Mouse (Mus musculus) heart, postnatal 36 days (tissue): Measurements from ENCODE around the gene Atf6. TPM values are rescaled to one million over a fixed set of nuclear protein-coding genes. Genes with fewer than 3 reads are reported as not detected.

ENCODE experiments used
- DNase-seq, 2 experiments: peaks; one replicate each; pipeline ENCODE4 v3.0.0; 2021 to 2022
- intact Hi-C: fragments of 180-260 bp; cut with DNase I; formaldehyde crosslinking; loops from one replicate; pipeline ENCODE4 v1.15.1; 2025
- total RNA-seq, 2 experiments: library from RNA; stranded (reverse); gene quantifications; 2 replicates each; pipeline ENCODE4 v1.2.3; 2021

Atf6 gene
- total RNA-seq, 2 experiments from 2014 or later = 63.2 to 71.4 TPM

DNA sequence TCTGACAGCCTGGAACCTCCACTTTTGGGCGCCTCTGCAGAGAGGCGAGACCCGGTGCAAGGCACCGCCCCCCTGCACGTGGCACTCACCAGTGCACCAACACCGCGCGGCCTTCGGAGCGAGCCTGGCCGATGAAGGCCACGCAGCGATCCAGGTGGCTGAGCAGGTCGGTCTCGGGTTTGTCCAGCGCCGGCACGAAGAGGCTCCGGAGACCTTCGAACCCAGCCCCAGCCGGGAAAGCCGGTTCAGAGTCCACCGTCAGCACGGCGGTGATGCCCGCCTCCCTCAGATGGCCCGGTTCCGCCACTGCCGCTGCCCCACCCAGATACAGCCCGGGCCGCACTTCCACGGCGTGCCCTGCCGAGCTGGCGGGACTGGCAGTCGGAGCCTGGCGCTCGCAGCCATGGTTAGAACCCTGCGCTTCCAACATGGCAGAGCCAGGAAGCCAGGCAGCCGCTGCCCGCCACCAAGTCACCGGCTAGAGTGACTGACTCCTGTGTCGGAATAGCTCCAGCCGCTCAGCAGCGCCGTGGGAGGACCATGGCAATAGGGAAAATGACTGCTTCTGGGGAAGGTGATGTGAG is 17.5 kb upstream of the Atf6 start, which contains the start of the genes Gm26620 and Dusp12:
Gene Gm26620 (plus strand): TSS at position 88 of the 584 bp plus-strand sequence.
Gene Dusp12 (minus strand): TSS at position 563 of the 584 bp plus-strand sequence.
- intact Hi-C loops = no loop called here
- peak; percentile 79 to 82 for DNase-seq

GRCm38 (mm10) chr1:170884390-170884789 is 16.8 kb upstream of the Atf6 start:
- intact Hi-C loops = no loop called here
- no peak for DNase-seq

GRCm38 (mm10) chr1:170882915-170883485 is 15.4 kb upstream of the Atf6 start:
- no peak for DNase-seq
- intact Hi-C loops = no loop called here

DNA sequence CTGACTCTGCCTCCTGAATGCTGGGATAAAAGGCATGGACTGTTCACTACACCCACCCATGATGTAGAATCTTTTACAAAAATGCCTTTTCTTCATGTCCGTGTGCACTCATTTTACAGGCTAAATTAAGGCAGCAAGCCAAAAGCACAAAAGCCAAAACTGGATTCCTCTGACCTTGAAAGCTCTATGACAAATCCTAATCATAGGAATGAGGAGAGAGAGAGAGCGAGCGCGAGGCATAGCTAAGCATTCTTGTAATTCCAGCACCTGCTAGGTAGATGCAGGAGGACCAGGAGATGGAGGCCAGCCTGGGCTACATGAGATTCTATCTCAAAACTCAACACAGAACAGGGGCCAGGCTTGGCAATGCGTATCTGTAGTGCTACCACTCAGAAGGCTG is 9.3 kb upstream of the Atf6 start:
- DNase-seq = no peak
- intact Hi-C loops = no loop called here

GRCm38 (mm10) chr1:170875676-170876075 is 8.1 kb upstream of the Atf6 start:
- intact Hi-C loops = no loop called here
- DNase-seq = no peak

DNA sequence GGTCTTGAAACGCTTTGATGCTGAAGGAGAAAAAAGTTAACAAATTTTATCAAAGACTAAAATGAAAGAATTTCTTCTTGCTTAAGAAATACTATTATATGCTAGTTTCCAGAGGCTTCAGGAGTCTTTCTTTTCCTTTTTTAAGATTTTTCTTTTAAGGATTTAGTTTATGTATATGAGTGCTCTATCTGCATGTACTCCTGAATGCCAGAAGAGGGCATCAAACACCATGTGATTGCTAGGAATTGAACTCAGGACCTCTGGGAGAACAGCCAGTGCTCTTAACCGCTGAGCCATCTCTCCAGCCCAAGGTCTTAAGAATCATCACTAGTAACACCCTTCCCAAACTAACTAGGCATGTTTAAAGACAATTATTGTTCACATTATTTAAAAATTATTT is 4.4 kb upstream of the Atf6 start:
- intact Hi-C loops = no loop called here

GRCm38 (mm10) chr1:170871402-170871801 is 3.8 kb upstream of the Atf6 start:
- intact Hi-C loops = no loop called here
- DNase-seq = no peak

More for the DNA sequence above, 4.4 kb upstream of the Atf6 start:
- DNase-seq = no peak

DNA sequence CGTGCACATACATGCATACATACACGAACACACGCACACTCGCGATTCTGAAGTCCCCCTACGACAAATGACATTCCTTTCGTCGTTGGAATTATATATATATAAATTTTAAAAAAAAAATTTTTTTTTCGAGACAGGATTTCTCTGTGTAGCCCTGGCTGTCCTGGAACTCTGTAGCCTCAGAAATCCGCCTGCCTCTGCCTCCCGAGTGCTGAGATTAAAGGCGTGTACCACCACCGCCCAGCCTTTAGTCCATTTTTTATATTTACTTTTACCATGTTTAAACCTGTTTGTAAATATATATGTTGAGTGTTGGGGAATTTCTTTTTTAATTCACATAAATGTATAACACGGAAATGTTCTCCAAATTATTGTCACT is 1.3 kb upstream of the Atf6 start:
- intact Hi-C loops = loop anchor here (5.0 kb wide), 1 partner anchor 1337 kb away; the partner anchor contains the start of gene Nuf2
- DNase-seq = no peak

DNA sequence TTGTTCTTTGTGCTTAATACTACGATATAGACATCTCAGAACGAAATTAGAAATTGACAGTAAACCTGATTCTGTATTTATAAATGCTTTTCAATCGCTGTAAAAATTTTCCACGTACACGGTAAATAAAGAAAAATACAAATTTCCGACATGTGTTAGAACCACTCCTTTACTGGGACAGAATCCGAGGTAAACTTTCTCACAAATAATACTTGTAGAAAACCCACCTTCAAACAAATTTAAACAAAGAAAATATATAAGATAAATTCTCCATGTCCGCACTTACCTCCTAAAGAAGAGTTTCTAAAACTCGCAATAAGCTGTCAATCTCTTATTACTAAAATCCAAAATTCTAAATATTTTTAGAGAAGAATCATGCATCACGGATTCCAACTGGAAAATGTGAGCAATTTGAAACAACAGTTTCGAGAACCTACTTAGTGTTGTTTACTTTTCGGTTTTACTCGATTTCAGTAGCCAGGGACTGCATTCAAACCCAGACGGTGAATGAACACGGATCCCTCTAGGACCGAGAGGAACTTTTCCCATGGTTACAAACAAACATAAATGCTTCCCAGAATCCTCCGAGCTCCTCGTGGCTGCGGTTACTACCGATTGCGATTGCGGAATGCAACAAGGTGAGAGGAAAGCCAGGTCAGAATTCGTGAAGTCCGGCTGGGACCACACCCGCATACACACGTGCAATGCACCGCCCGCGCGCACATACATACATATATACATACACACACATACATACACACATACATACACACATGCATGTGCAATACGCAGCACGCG is 735 bp upstream of the Atf6 start:
- peak; percentile 70 to 73 for DNase-seq
- intact Hi-C loops = loop anchor here (5.0 kb wide), 1 partner anchor 1336 kb away; the partner anchor contains the start of gene Nuf2

DNA sequence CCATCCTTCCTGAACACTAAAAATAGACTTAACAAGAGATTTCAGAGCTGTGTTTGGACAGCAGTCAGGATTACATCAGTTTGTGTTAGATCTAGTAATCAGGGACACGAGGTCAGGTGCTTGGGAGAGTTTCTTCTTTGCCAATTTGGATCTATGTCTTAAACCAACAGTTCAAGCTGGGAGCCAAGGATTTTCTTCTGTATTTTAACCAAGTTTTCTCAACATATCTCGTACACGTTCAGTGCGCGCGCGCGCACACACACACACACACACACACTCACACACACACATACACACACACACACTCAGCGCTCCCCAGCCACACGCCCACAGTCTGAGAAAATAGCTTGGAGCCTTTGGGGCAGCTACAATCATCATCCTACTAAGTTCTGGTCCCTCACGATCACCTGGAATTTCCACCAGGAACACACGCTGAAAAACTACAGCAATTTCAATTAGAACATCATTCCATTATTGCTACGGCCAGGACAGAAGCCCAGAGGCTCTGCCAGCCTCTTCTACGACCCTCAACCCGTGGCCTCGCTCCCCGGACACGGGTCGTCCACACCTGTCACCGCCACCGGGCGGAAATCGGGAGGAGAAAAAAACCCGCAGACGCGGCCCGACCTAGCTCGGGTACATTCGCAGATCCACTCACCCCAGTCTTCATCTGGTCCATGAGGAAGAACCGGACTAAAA is 430 bp downstream of the Atf6 start:
- no peak for DNase-seq
- intact Hi-C loops = loop anchor here (5.0 kb wide), 1 partner anchor 1335 kb away; the partner anchor contains the start of gene Nuf2

GRCm38 (mm10) chr1:170865406-170865805 is 2.2 kb downstream of the Atf6 start:
- no peak for DNase-seq
- intact Hi-C loops = loop anchor here (5.0 kb wide), 1 partner anchor 1333 kb away; the partner anchor contains the start of gene Nuf2

DNA sequence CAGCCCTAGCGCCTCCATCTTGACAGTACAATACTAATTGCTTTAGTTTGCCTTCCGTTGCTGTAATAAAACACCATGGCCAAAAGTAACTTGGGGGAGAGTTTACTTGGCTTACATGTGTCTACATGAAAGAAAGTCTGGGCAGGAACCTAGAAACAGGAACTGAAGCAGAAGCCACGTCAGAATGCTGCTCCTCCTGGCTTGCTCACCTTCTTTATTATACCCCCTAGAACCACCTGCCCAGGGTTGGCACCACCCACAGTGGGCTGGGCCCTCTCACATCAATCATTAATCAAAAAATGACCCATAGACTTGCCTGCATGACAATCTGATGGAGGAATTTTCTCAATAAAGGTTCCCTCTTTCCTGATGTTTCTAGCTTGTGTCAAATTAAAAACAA is 2.8 kb downstream of the Atf6 start:
- intact Hi-C loops = loop anchor here (5.0 kb wide), 1 partner anchor 1332 kb away; the partner anchor contains the start of gene Nuf2
- DNase-seq = no peak

GRCm38 (mm10) chr1:170864234-170864633 is 3.3 kb downstream of the Atf6 start:
- no peak for DNase-seq
- intact Hi-C loops = no loop called here

GRCm38 (mm10) chr1:170863033-170863432 is 4.5 kb downstream of the Atf6 start:
- intact Hi-C loops = no loop called here
- no peak for DNase-seq

GRCm38 (mm10) chr1:170862435-170862717 is 5.2 kb downstream of the Atf6 start:
- intact Hi-C loops = no loop called here
- DNase-seq = no peak

GRCm38 (mm10) chr1:170861671-170862434 is 5.7 kb downstream of the Atf6 start:
- no peak for DNase-seq
- intact Hi-C loops = no loop called here

GRCm38 (mm10) chr1:170858872-170859271 is 8.7 kb downstream of the Atf6 start:
- DNase-seq = no peak
- intact Hi-C loops = no loop called here

DNA sequence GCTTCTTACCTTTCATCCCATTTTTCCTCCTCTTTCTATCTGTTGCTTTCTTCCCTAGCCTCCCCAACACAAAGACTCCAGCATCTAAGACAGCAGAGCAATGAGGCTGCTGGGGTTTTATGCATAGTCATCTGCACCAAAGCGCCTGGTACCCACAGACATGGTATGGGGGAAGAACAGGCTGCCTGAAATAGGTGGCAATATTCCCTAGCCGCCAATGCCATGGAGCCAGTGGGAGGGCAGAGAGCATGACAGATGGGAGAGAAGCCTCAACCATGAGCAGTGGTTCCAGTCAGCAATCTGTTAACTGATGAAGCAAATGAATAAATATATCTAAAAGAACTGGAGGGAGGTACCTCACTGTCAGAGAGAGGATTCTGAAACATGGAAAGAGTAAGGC is 10.2 kb downstream of the Atf6 start:
- intact Hi-C loops = no loop called here
- DNase-seq = no peak

DNA sequence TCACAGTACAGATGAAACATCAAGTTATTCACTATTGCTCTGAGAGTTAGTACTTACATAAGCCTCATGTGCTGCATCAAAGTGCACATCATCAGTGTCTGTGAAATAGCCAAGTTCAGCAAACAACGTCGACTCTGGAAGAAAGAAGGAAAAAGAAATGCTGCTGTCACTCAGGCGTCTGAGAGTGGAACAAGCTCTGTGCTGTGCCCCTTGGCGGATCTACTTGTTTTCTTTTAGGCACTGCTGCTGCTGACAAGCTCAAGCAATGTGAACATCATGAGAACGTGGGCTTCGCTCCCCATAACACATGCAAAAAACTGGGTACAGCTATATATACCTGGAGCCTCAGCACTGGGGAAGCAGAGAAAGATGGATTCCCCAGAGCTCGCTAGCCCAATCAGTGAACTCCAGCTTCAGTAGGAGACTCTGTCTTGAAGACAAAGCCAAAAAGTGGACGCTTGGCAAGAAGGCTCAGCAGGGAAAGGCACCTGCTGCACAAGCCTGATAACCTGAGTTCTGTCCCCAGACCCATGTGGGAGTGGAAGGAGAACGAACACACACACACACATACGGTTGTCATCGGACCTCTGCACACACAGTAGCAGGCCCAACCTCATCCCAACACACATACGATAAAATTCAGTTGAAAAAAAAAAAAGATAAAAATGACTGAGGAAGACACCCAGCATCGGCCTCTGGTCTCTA is 12.4 kb downstream of the Atf6 start:
- no peak for DNase-seq
- intact Hi-C loops = no loop called here

- intact Hi-C loops = no loop called here
- no peak for DNase-seq
Observed at GRCm38 (mm10) chr1:170853604-170854003, 14.0 kb downstream of the Atf6 start.
